13 mouse cellular contexts compared by ENCODE assay signal in the genomic region with DNA sequence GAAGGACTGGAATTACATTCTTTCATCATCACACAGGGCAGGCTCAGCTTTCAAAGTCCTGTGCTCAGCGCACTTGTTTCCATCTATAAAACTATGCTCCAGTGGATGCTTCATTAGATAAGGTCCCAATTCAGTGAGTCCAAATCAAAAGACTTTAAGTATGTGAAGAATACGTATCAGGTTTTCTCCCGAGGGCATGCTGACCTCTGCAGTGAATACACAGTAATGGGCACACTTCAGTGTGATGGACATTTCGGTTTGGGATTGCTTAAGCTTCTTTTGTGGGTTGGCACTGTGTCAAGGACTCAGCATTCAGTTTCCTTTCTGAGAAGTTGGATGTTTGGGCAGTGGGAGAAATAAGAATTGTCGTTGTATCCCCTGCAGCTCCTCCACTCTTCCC.
"Had no signal": no experiment of that assay in that cellular context is flagged by ENCODE, and none has a peak within 500 bp of the region (broad histone marks: within the 10 kb centered on the region; RNA-seq: fewer than 3 reads in every experiment).

No protein-coding gene starts in this region.

- H3K4me3 ChIP-seq: left cerebral cortex, adult 2 months; liver, embryonic 13.5 days; midbrain, embryonic 12.5 days; neural tube, embryonic 13.5 days had no signal

- DNase-seq: kidney, postnatal 25 days; liver; liver, embryonic 13.5 days; liver, postnatal 0 days; retina, postnatal 1 day; right cerebral cortex, postnatal 4 days; spleen, adult 18-20 months; thymus, adult 18-20 months; thymus, postnatal 14 days had no signal

- H3K9me3 ChIP-seq: midbrain, embryonic 12.5 days; neural tube, embryonic 13.5 days had no signal

- H3K36me3 ChIP-seq: liver, embryonic 13.5 days; midbrain, embryonic 12.5 days; neural tube, embryonic 13.5 days had no signal

- H3K4me1 ChIP-seq: liver, embryonic 13.5 days; midbrain, embryonic 12.5 days; neural tube, embryonic 13.5 days had no signal

- H3K27ac ChIP-seq: left cerebral cortex, adult 2 months; liver, embryonic 13.5 days; midbrain, embryonic 12.5 days; neural tube, embryonic 13.5 days had no signal

- H3K4me2 ChIP-seq: liver, embryonic 13.5 days; midbrain, embryonic 12.5 days; neural tube, embryonic 13.5 days had no signal

- H3K27me3 ChIP-seq: liver, embryonic 13.5 days; midbrain, embryonic 12.5 days; neural tube, embryonic 13.5 days had no signal

- ATAC-seq: liver, postnatal 0 days; midbrain, embryonic 16.5 days had no signal

- H3K9ac ChIP-seq: liver, embryonic 13.5 days; liver, postnatal 0 days; midbrain, embryonic 12.5 days; neural tube, embryonic 13.5 days had no signal
